Mouse (Mus musculus) brain, adult 2 months (tissue): ENCODE measurements around the gene Ttc3.
"Not testable (repeated sequence)": the region's sequence is repeated elsewhere in the genome, so short reads cannot be mapped to it uniquely, and the experiment has no call there.

Experiments
- DNase-seq: peaks from one replicate; pipeline ENCODE4 v3.0.0; 2011; ENCODE audit warnings: low read depth, low spot score

Gene Ttc3

GRCm38 (mm10) chr16:94435495-94436234 is 65.2 kb downstream of the Ttc3 start:
- peak; percentile 74 for DNase-seq

GRCm38 (mm10) chr16:94436801-94437200 is 66.4 kb downstream of the Ttc3 start:
- peak; percentile 47 for DNase-seq

- DNase-seq, result no peak
Observed at GRCm38 (mm10) chr16:94441361-94441760, 70.9 kb downstream of the Ttc3 start.

GRCm38 (mm10) chr16:94449151-94449550 is 78.7 kb downstream of the Ttc3 start:
- DNase-seq, result no peak

GRCm38 (mm10) chr16:94449632-94450031 is 79.2 kb downstream of the Ttc3 start:
- DNase-seq, result no peak

- no peak for DNase-seq
Observed at GRCm38 (mm10) chr16:94451545-94452488, 81.4 kb downstream of the Ttc3 start.

- DNase-seq, result no peak
Observed at GRCm38 (mm10) chr16:94452768-94453167, 82.3 kb downstream of the Ttc3 start.

- peak; percentile 36 for DNase-seq
Observed at GRCm38 (mm10) chr16:94454146-94454545, 83.7 kb downstream of the Ttc3 start.

- peak; percentile 44 for DNase-seq
Observed at GRCm38 (mm10) chr16:94464067-94464466, 93.6 kb downstream of the Ttc3 start.

GRCm38 (mm10) chr16:94465900-94466299 is 95.5 kb downstream of the Ttc3 start:
- no peak for DNase-seq

- DNase-seq, result not testable (repeated sequence)
Observed at GRCm38 (mm10) chr16:94466317-94466716, 95.9 kb downstream of the Ttc3 start.

- DNase-seq, result peak; percentile 61
Observed at GRCm38 (mm10) chr16:94467337-94468055, 97.1 kb downstream of the Ttc3 start.

- no peak for DNase-seq
Observed at GRCm38 (mm10) chr16:94468391-94468790, 98.0 kb downstream of the Ttc3 start.

GRCm38 (mm10) chr16:94472515-94472951 is 102.1 kb downstream of the Ttc3 start:
- DNase-seq, result peak; percentile 94

- DNase-seq, result peak; percentile 54
Observed at GRCm38 (mm10) chr16:94473086-94473822, 102.8 kb downstream of the Ttc3 start.

- no peak for DNase-seq
Observed at GRCm38 (mm10) chr16:94484752-94485535, 114.5 kb downstream of the Ttc3 start.

- no peak for DNase-seq
Observed at GRCm38 (mm10) chr16:94487341-94487740, 116.9 kb downstream of the Ttc3 start.

GRCm38 (mm10) chr16:94489326-94489725 is 118.9 kb downstream of the Ttc3 start:
- peak; percentile 55 for DNase-seq

GRCm38 (mm10) chr16:94497176-94497575 is 126.8 kb downstream of the Ttc3 start:
- DNase-seq, result not testable (repeated sequence)

GRCm38 (mm10) chr16:94497911-94498310 is 127.5 kb downstream of the Ttc3 start:
- peak; percentile 77 for DNase-seq
